Mouse (Mus musculus) spleen, adult 10 weeks (tissue): ENCODE results near the gene Enoph1. TPM values are rescaled to one million over a fixed set of nuclear protein-coding genes. Genes with fewer than 3 reads are reported as not detected.

ENCODE experiments used
- polyA plus RNA-seq: library from polyadenylated mRNA; stranded (reverse); fragments of 350-450 nt; fragmentation: Illumina TruSeq; extraction: RNeasy Lipid Tissue Mini Kit (QIAGEN cat#74804); gene quantifications from one replicate; pipeline ENCODE4 v1.2.3, GENCODE M21; 2015; ENCODE audit warnings: low replicate concordance; ENCODE audit not compliant: insufficient read depth

Enoph1 gene
- polyA plus RNA-seq: 11.8 TPM

DNA sequence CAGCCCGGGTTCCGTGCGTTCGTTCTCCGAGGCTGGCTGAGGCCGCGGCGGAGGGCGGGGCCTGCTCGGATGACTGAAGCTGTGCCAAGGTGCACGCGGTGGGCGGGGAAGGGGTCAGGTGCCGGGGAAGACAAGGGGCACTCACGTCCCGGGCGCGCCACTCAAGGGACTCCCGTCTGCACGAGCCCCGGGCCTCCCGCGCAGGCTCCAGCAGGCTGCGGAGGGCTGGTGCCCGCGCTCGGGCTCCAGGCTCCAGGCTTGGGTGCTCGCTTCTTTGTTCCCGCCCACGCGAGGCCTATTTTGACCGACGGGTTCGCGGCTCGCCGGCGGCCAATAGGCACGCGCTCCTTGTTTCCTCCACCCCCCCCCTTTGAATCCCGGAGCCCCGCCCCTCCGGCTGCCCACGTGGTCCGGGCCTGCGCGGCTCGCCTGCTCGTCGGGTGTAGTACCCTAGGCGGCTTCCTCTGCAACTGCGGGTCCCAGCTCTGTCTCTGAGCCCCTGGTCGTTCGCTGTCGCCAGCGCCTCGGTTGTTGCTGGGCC is at the start of gene Enoph1, which contains the start of gene Hnrnpdl:
TSS of gene Enoph1 (plus strand) at position 384 of the 541 bp plus-strand sequence.
TSS of gene Hnrnpdl (minus strand) at position 63 of the 541 bp plus-strand sequence.

Other genes starting within 250 kb of the Enoph1 start
- not detected for gene Vamp9, start 133.7 kb upstream of the Enoph1 start, polyA plus RNA-seq
- gene Hnrnpd, start 61.0 kb upstream of the Enoph1 start, polyA plus RNA-seq: 522 TPM
- gene 4930524J08Rik, start 60.9 kb upstream of the Enoph1 start, polyA plus RNA-seq: not detected
- gene Hnrnpdl, start 321 bp upstream of the Enoph1 start, polyA plus RNA-seq: 416 TPM
- gene Tmem150c, start 119.8 kb downstream of the Enoph1 start, polyA plus RNA-seq: 5.1 TPM